Mouse (Mus musculus): ENCODE data around the gene Grtp1.

DNA sequence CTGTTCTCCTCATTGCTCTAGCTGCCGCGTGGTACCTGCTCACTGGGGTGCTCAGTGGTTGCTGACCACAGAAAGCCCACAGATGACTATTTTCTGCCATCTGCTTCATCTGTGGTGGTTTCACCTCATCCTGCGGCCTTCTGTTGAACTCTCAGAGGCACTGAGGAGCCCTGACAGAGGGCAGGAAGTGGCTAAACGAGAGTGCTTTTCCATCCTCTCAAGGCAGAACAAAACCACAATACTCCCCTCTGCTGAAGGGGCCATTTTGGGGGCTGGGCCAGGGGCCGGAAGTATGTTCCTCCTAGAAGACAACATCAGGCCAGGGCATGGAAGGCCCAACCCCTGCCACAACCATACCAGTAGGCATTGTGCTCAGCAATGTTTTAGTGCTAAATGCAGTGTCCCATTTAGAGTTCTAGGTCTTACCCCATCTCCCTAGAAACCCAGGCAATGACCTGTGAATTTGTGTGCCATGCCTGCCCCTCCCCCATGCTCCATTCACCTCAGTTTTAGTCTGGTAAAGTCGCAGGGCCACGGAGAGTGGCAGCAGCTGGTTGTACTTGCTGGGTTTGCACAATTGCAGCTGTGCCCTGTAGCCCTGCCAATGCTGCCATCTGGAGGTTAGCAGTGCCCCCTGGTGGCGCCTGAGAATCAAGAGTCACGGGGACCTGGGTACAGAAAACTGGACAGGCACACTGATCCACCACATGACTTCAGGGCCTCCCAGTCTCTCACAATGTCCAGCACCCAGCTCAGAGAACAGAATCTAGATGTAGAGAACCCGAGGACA, 13.3 kb upstream of the Grtp1 start:
- peak; percentile 73; the same call in 1 of the 2 replicates for TF ChIP-seq CTCF (IDR thresholded peaks at IDR 0.05; ENCODE audit: control insufficient read depth, insufficient read depth, insufficient replicate concordance, low read depth, low read length)
- TF ChIP-seq POLR2A (IDR thresholded peaks at IDR 0.05; ENCODE audit: control insufficient read depth, low read depth, low read length) = no peak

All from testis, adult 2 months (tissue).